Mouse (Mus musculus) 3134 (cell line): Measurements from ENCODE around the gene Diras1.

Source experiments
- DNase-seq: peaks from one replicate; pipeline ENCODE4 v3.0.0-alpha.2; 2011; ENCODE audit warnings: low spot score; ENCODE audit not compliant: insufficient read length; ENCODE audit errors: extremely low read depth

The Diras1 gene

DNA sequence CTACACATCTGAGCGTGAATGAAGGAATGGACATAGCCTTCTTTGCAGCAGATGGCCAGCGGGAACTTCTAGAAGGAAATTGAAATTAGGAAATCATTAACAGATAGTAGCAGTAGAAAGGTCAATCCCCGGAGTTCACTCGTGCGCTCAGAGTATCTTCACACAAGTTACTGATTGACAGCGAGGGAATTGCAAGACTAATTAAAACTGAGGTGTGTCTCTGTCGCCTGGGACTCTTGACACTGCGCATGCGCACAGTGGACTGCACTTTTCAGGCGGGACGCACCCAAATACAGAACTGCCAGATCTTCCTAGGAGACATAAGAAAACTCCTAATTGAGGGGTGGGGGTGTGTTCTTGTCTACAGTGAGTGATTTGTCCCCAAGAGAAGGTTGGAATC is 50.0 kb downstream of the Diras1 start:
- DNase-seq, result no peak

DNA sequence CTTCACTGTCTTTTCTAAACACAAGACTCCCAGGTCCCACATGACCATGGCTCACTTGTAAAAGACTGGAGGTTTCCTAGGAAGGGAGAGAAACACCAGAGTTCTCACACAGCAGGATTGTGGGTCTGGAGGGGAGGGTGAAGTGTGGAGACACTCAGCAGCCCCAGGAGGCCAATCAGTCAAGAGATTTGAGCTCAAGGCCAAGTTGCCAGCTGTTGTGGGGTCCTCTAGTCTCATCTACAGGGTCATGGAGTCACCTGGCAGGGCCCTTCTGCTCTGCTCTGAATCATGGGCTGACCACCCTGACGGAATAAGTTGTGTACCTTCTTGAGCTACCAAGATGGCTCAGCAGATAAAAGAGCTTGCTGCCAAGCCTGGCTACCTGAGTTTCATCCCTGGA is 51.7 kb downstream of the Diras1 start:
- DNase-seq, result no peak

DNA sequence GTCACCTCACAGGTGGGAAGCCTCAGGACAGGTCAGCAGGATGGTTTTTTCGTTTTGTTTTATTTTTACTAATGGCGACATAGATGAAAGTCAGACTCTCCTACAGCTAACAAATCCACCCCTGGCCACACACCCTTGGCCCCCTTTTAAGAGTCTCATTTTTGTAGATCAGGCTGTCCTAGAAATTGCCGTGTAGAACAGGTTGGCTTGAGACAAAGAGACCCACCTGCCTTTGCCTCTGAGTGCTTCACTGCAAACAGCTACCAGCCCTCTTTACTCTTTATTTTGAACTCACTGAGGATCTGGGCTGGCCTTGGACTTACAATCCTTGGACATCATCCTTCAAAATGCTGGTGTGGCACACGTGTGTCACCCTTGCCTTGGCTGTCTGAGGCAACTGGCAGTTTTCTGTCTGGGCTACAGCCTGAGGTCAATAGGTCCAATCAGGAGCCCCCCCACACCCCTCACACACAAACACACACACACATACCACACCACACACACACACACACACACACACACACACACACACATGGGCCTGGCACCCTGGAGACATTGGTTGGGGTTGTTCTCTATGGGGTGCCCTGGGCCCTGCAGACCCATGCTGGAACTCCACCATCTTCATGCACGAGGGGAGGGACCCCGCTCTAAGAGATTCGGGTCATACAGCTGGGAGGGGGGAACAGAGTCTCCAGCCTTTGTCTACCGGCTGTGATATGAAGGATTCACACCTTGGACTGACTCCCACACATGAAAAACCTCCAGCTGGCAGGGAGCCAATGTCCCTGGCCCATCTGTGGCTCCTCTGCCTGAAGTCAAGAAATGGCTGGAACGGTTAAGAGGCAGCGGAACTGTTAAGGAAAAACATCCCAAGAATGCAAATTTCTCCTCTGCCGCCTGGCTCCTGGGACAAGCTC is 53.1 kb downstream of the Diras1 start:
- no peak for DNase-seq

DNA sequence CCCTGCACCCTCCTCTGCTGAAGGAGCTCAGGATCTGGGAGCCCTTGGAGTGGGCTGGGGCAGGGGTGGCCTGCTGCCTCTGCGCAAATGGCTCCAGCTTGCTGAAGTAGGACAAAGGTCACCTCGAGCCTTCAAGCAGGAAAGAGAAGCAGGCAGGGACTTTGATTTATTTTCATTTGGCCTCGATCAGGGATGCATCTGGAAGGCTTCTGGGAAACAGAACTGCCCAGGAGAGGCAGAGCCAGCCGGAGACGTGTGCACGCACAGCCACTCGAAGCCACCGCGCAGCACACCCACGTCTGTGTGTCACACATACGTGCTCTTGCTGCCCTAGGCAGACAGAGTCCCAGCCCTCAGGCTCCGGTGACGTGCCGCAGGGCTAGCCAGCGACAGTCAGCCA is 53.9 kb downstream of the Diras1 start:
- DNase-seq, result no peak

- DNase-seq, result no peak
Observed at GRCm38 (mm10) chr10:80970159-80970558, 55.3 kb downstream of the Diras1 start.
